Mouse (Mus musculus): ENCODE results near the gene Slc22a21. TPM values are rescaled to one million over a fixed set of nuclear protein-coding genes. Genes with fewer than 3 reads are reported as not detected.

Gene Slc22a21
- polyA plus RNA-seq, 1 experiment from 2014 or later = 2.5 TPM

- no peaks in the 10 kb centered on the region for H3K9me3 ChIP-seq
- H3K27ac ChIP-seq (replicated peaks) = no peak overlapping the region
- WGBS = 81% methylated on average over 3 of the region's 3 CpGs
- ATAC-seq (ENCODE audit: low FRiP score, low read depth) = no peak
- no peak overlapping the region for H3K4me2 ChIP-seq (replicated peaks)
- no peaks in the 10 kb centered on the region for H3K27me3 ChIP-seq
- H3K4me3 ChIP-seq = no peak overlapping the region
- no peak overlapping the region for H3K9ac ChIP-seq (replicated peaks)
- no peaks in the 10 kb centered on the region for H3K4me1 ChIP-seq
- H3K36me3 ChIP-seq = no peaks in the 10 kb centered on the region
Observed at GRCm38 (mm10) chr11:53928585-53928984, 51.5 kb downstream of the Slc22a21 start.

GRCm38 (mm10) chr11:53926303-53926702, 53.8 kb downstream of the Slc22a21 start:
- Histone ChIP-seq H3K9me3 (no peaks in the 10 kb centered on the region), H3K4me1 (no peaks in the 10 kb centered on the region), H3K9ac (replicated peaks) (no peak overlapping the region), H3K27ac (replicated peaks) (no peak overlapping the region), H3K4me3 (no peak overlapping the region), H3K4me2 (replicated peaks) (no peak overlapping the region), H3K36me3 (no peaks in the 10 kb centered on the region), H3K27me3 (no peaks in the 10 kb centered on the region)
- WGBS = 91% methylated on average over 5 of the region's 5 CpGs
- no peak for ATAC-seq (ENCODE audit: low FRiP score, low read depth)

GRCm38 (mm10) chr11:53918851-53919250, 61.3 kb downstream of the Slc22a21 start:
- Histone ChIP-seq H3K9me3 (no peaks in the 10 kb centered on the region), H3K27me3 (no peaks in the 10 kb centered on the region), H3K4me3 (no peak overlapping the region), H3K27ac (replicated peaks) (no peak overlapping the region), H3K4me2 (replicated peaks) (no peak overlapping the region), H3K4me1 (no peaks in the 10 kb centered on the region), H3K36me3 (no peaks in the 10 kb centered on the region), H3K9ac (replicated peaks) (no peak overlapping the region)
- no peak for ATAC-seq (ENCODE audit: low FRiP score, low read depth)
- 90% methylated on average over 4 of the region's 4 CpGs for WGBS

GRCm38 (mm10) chr11:53911011-53911410, 69.1 kb downstream of the Slc22a21 start:
- Histone ChIP-seq H3K36me3 (no peaks in the 10 kb centered on the region), H3K27ac (replicated peaks) (no peak overlapping the region), H3K4me3 (no peak overlapping the region), H3K4me1 (no peaks in the 10 kb centered on the region), H3K4me2 (replicated peaks) (no peak overlapping the region), H3K9me3 (no peaks in the 10 kb centered on the region), H3K27me3 (no peaks in the 10 kb centered on the region), H3K9ac (replicated peaks) (no peak overlapping the region)
- ATAC-seq (ENCODE audit: low FRiP score, low read depth) = no peak
- WGBS = 81% methylated on average over 4 of the region's 4 CpGs

- Histone ChIP-seq H3K36me3 (no peaks in the 10 kb centered on the region), H3K27ac (replicated peaks) (no peak overlapping the region), H3K27me3 (no peaks in the 10 kb centered on the region), H3K4me2 (replicated peaks) (no peak overlapping the region), H3K4me3 (no peak overlapping the region), H3K9ac (replicated peaks) (no peak overlapping the region), H3K9me3 (no peaks in the 10 kb centered on the region), H3K4me1 (no peaks in the 10 kb centered on the region)
- no peak for ATAC-seq (ENCODE audit: low FRiP score, low read depth)
- 93% methylated on average over 8 of the region's 8 CpGs for WGBS
Observed at GRCm38 (mm10) chr11:53908686-53909085, 71.4 kb downstream of the Slc22a21 start.

GRCm38 (mm10) chr11:53904534-53904925, 75.6 kb downstream of the Slc22a21 start:
- WGBS = 83% methylated on average over 9 of the region's 9 CpGs
- H3K4me1 ChIP-seq = no peaks in the 10 kb centered on the region
- no peak overlapping the region for H3K27ac ChIP-seq (replicated peaks)
- H3K9me3 ChIP-seq = no peaks in the 10 kb centered on the region
- no peak overlapping the region; the same call in 1 of the 2 replicates for H3K9ac ChIP-seq (replicated peaks)
- H3K4me3 ChIP-seq = no peak overlapping the region
- no peaks in the 10 kb centered on the region for H3K27me3 ChIP-seq
- no peak overlapping the region for H3K4me2 ChIP-seq (replicated peaks)
- no peaks in the 10 kb centered on the region for H3K36me3 ChIP-seq
- no peak for ATAC-seq (ENCODE audit: low FRiP score, low read depth)

GRCm38 (mm10) chr11:53903781-53904533, 76.2 kb downstream of the Slc22a21 start:
- no peaks in the 10 kb centered on the region for H3K4me1 ChIP-seq
- H3K4me2 ChIP-seq (replicated peaks) = no peak overlapping the region
- H3K27me3 ChIP-seq = no peaks in the 10 kb centered on the region
- WGBS = 61% methylated on average over 16 of the region's 16 CpGs
- H3K27ac ChIP-seq (replicated peaks) = no peak overlapping the region
- H3K9me3 ChIP-seq = no peaks in the 10 kb centered on the region
- no peak for ATAC-seq (ENCODE audit: low FRiP score, low read depth)
- no peak overlapping the region; the same call in 1 of the 2 replicates for H3K9ac ChIP-seq (replicated peaks)
- H3K4me3 ChIP-seq = no peak overlapping the region
- H3K36me3 ChIP-seq = no peaks in the 10 kb centered on the region

- Histone ChIP-seq H3K4me2 (replicated peaks) (no peak overlapping the region), H3K9ac (replicated peaks) (no peak overlapping the region), H3K27me3 (no peaks in the 10 kb centered on the region), H3K9me3 (no peaks in the 10 kb centered on the region), H3K27ac (replicated peaks) (no peak overlapping the region), H3K4me1 (no peaks in the 10 kb centered on the region), H3K4me3 (no peak overlapping the region), H3K36me3 (no peaks in the 10 kb centered on the region)
- ATAC-seq (ENCODE audit: low FRiP score, low read depth) = no peak
- WGBS = 96% methylated on average over 14 of the region's 14 CpGs
Observed at GRCm38 (mm10) chr11:53902741-53903140, 77.4 kb downstream of the Slc22a21 start.

- no peak overlapping the region for H3K9ac ChIP-seq (replicated peaks)
- H3K27me3 ChIP-seq = no peaks in the 10 kb centered on the region
- H3K4me3 ChIP-seq = no peak overlapping the region
- H3K36me3 ChIP-seq = no peaks in the 10 kb centered on the region
- 71% methylated on average over 1 of the region's 1 CpGs for WGBS
- H3K4me2 ChIP-seq (replicated peaks) = no peak overlapping the region
- ATAC-seq (ENCODE audit: low FRiP score, low read depth) = no peak
- no peaks in the 10 kb centered on the region for H3K9me3 ChIP-seq
- H3K4me1 ChIP-seq = no peaks in the 10 kb centered on the region
- H3K27ac ChIP-seq (replicated peaks) = no peak overlapping the region
Observed at GRCm38 (mm10) chr11:53900991-53901390, 79.1 kb downstream of the Slc22a21 start.

GRCm38 (mm10) chr11:53899981-53900380, 80.2 kb downstream of the Slc22a21 start:
- H3K27ac ChIP-seq (replicated peaks) = no peak overlapping the region
- no peak overlapping the region for H3K4me2 ChIP-seq (replicated peaks)
- H3K9me3 ChIP-seq = no peaks in the 10 kb centered on the region
- no peak for ATAC-seq (ENCODE audit: low FRiP score, low read depth)
- H3K9ac ChIP-seq (replicated peaks) = no peak overlapping the region
- no peaks in the 10 kb centered on the region for H3K27me3 ChIP-seq
- no peaks in the 10 kb centered on the region for H3K4me1 ChIP-seq
- WGBS = 93% methylated on average over 6 of the region's 6 CpGs
- no peak overlapping the region for H3K4me3 ChIP-seq
- H3K36me3 ChIP-seq = no peaks in the 10 kb centered on the region

Other genes starting within 250 kb of the Slc22a21 start
- 3.4 and 4.3 TPM in 2 replicates for gene Irf1, start 210.3 kb downstream of the Slc22a21 start, polyA plus RNA-seq (2016; fragmentation: Nextera tagmentation; extraction: Ambion mirVana)
- not detected in 2 replicates for gene Gm17334, start 207.1 kb downstream of the Slc22a21 start, polyA plus RNA-seq (2016; fragmentation: Nextera tagmentation; extraction: Ambion mirVana)
- gene Gm12216, start 121.1 kb downstream of the Slc22a21 start, polyA plus RNA-seq (2016; fragmentation: Nextera tagmentation; extraction: Ambion mirVana) = 0.82 TPM in 1 of 2 replicates, not detected in the other
- gene Slc22a5, start 88.7 kb downstream of the Slc22a21 start, polyA plus RNA-seq (2016; fragmentation: Nextera tagmentation; extraction: Ambion mirVana) = 7.1 and 7.2 TPM in 2 replicates
- gene Slc22a4, start 47.8 kb upstream of the Slc22a21 start, polyA plus RNA-seq (2016; fragmentation: Nextera tagmentation; extraction: Ambion mirVana) = 1.3 and 2.1 TPM in 2 replicates
- gene Pdlim4, start 88.7 kb upstream of the Slc22a21 start, polyA plus RNA-seq (2016; fragmentation: Nextera tagmentation; extraction: Ambion mirVana) = 30.7 and 36.4 TPM in 2 replicates
- 15.3 and 21.0 TPM in 2 replicates for gene P4ha2, start 119.8 kb upstream of the Slc22a21 start, polyA plus RNA-seq (2016; fragmentation: Nextera tagmentation; extraction: Ambion mirVana)

Data from midbrain, embryonic 12.5 days (tissue).